Mouse (Mus musculus): ENCODE data around the gene Ccnt1. TPM values are rescaled to one million over a fixed set of nuclear protein-coding genes. Genes with fewer than 3 reads are reported as not detected.

Gene Ccnt1
- polyA plus RNA-seq, 1 experiment from 2014 or later, result 70.7 TPM

GRCm38 (mm10) chr15:98491332-98491731, 79.4 kb downstream of the Ccnt1 start:
- ATAC-seq (ENCODE audit: low read depth), result no peak
- Histone ChIP-seq H3K9me3 (ENCODE audit: control insufficient read depth, low read length) (no peaks in the 10 kb centered on the region), H3K4me1 (ENCODE audit: control insufficient read depth, insufficient read depth, low read length) (no peaks in the 10 kb centered on the region), H3K36me3 (ENCODE audit: control insufficient read depth, insufficient read depth, low read length) (no peaks in the 10 kb centered on the region), H3K9ac (replicated peaks; ENCODE audit: low read depth, low read length) (no peak overlapping the region), H3K4me2 (ENCODE audit: low read depth, low read length) (no peak overlapping the region), H3K27ac (ENCODE audit: low read depth, low read length) (no peak overlapping the region), H3K4me3 (ENCODE audit: low read depth, low read length) (no peak overlapping the region), H3K27me3 (ENCODE audit: control insufficient read depth, insufficient read depth, low read length) (no peaks in the 10 kb centered on the region)
- WGBS, result 93% methylated on average over 2 of the region's 2 CpGs

Small RNA genes within 50 kb of the gene (microRNA-seq; reads per million reads assigned to microRNA genes)
- not detected for gene Mir1291

Other genes with a start within 250 kb of the Ccnt1 start
- not detected in 2 replicates for gene Olfr284, start 229.9 kb downstream of the Ccnt1 start, polyA plus RNA-seq (2014; fragmentation: Nextera tagmentation; extraction: Ambion mirVana)
- not detected in 2 replicates for gene Olfr283, start 190.0 kb downstream of the Ccnt1 start, polyA plus RNA-seq (2014; fragmentation: Nextera tagmentation; extraction: Ambion mirVana)
- not detected in 2 replicates for gene Olfr282, start 139.7 kb downstream of the Ccnt1 start, polyA plus RNA-seq (2014; fragmentation: Nextera tagmentation; extraction: Ambion mirVana)
- not detected in 2 replicates for gene Olfr281, start 118.3 kb downstream of the Ccnt1 start, polyA plus RNA-seq (2014; fragmentation: Nextera tagmentation; extraction: Ambion mirVana)
- not detected in 2 replicates for gene OR5BS1P, start 101.0 kb downstream of the Ccnt1 start, polyA plus RNA-seq (2014; fragmentation: Nextera tagmentation; extraction: Ambion mirVana)
- gene Lalba, start 88.2 kb downstream of the Ccnt1 start, polyA plus RNA-seq (2014; fragmentation: Nextera tagmentation; extraction: Ambion mirVana), result not detected in 2 replicates
- not detected in 2 replicates for gene Olfr279, start 78.5 kb downstream of the Ccnt1 start, polyA plus RNA-seq (2014; fragmentation: Nextera tagmentation; extraction: Ambion mirVana)
- 99.6 and 105 TPM in 2 replicates for gene Kansl2, start 36.7 kb downstream of the Ccnt1 start, polyA plus RNA-seq (2014; fragmentation: Nextera tagmentation; extraction: Ambion mirVana)
- 0.40 TPM in 1 of 2 replicates, not detected in the other for gene 4930415O20Rik, start 81 bp upstream of the Ccnt1 start, polyA plus RNA-seq (2014; fragmentation: Nextera tagmentation; extraction: Ambion mirVana)
- gene Adcy6, start 39.2 kb upstream of the Ccnt1 start, polyA plus RNA-seq (2014; fragmentation: Nextera tagmentation; extraction: Ambion mirVana), result 10.2 and 11.6 TPM in 2 replicates
- 84.9 and 101 TPM in 2 replicates for gene Cacnb3, start 59.9 kb upstream of the Ccnt1 start, polyA plus RNA-seq (2014; fragmentation: Nextera tagmentation; extraction: Ambion mirVana)
- gene Ddx23, start 92.0 kb upstream of the Ccnt1 start, polyA plus RNA-seq (2014; fragmentation: Nextera tagmentation; extraction: Ambion mirVana), result 17.9 and 24.9 TPM in 2 replicates
- 4.7 and 7.3 TPM in 2 replicates for gene Rnd1, start 106.5 kb upstream of the Ccnt1 start, polyA plus RNA-seq (2014; fragmentation: Nextera tagmentation; extraction: Ambion mirVana)
- gene Ccdc65, start 137.3 kb upstream of the Ccnt1 start, polyA plus RNA-seq (2014; fragmentation: Nextera tagmentation; extraction: Ambion mirVana), result 5.2 and 6.0 TPM in 2 replicates
- gene Fkbp11, start 157.3 kb upstream of the Ccnt1 start, polyA plus RNA-seq (2014; fragmentation: Nextera tagmentation; extraction: Ambion mirVana), result 3.6 and 7.1 TPM in 2 replicates
- 66.3 and 77.2 TPM in 2 replicates for gene Arf3, start 192.3 kb upstream of the Ccnt1 start, polyA plus RNA-seq (2014; fragmentation: Nextera tagmentation; extraction: Ambion mirVana)
- 0.19 TPM in 1 of 2 replicates, not detected in the other for gene Wnt10b, start 207.2 kb upstream of the Ccnt1 start, polyA plus RNA-seq (2014; fragmentation: Nextera tagmentation; extraction: Ambion mirVana)
- gene Wnt1, start 218.9 kb upstream of the Ccnt1 start, polyA plus RNA-seq (2014; fragmentation: Nextera tagmentation; extraction: Ambion mirVana), result 1.9 and 3.9 TPM in 2 replicates
- 0.44 and 0.54 TPM in 2 replicates for gene Ddn, start 238.6 kb upstream of the Ccnt1 start, polyA plus RNA-seq (2014; fragmentation: Nextera tagmentation; extraction: Ambion mirVana)

Measured in neural tube, embryonic 14.5 days (tissue).